Mouse (Mus musculus) naive thymus-derived CD4-positive, alpha-beta T cell, adult 2 months (primary cell): Measurements from ENCODE around the gene Tmem260.
"Not testable (repeated sequence)": the region's sequence is repeated elsewhere in the genome, so short reads cannot be mapped to it uniquely, and the experiment has no call there.

Experiments
- DNase-seq: peaks from one replicate; pipeline ENCODE4 v3.0.0-alpha.2; 2011; ENCODE audit warnings: low read depth

Tmem260 gene

GRCm38 (mm10) chr14:48445984-48446683, at the start of gene Tmem260:
Gene Tmem260, plus strand, starts transcription at chr14:48446124.
- DNase-seq, result peak; percentile 98

DNA sequence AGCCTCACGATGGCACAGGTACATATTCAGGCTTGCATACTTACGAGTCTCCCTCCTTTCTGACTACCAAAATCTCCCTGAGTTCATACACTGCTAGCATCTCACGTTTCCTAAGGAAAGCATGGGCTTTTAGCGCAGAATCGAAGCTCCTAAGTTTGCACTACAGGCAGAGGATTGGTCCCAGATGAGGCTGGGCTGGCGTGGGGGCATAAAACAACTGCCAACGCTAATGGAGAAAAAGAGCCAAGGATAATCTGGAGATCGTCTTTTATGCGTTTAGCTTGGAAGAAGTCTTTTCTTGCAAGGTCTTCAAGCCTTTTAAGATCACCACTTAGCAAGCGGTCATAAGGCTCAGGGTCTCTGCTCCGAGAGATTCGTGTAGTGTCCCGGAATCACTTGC, 39.8 kb upstream of the Tmem260 start:
- DNase-seq, result no peak

- DNase-seq, result no peak
Measured at GRCm38 (mm10) chr14:48417064-48417463, 28.9 kb upstream of the Tmem260 start.

- DNase-seq, result no peak
Measured at GRCm38 (mm10) chr14:48418264-48418663, 27.7 kb upstream of the Tmem260 start.

DNA sequence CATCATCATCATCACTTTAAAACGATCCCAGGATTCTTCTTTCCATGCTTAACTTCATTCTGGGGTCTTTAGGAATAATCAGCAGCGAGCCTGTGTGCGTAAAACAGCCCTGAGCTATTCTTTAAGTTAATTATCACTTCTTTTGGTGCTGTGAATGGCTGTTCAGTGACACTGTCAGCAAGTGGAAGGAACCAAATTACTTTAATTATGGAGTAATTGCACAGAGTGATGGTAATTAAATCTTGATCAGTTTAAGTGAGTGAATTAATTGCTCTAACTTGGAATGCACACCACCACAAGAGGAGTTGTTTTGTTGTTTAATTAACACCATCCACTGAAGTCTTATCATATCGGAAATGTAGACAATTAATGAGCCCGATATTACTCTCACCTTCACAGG, 27.3 kb upstream of the Tmem260 start:
- DNase-seq, result no peak

DNA sequence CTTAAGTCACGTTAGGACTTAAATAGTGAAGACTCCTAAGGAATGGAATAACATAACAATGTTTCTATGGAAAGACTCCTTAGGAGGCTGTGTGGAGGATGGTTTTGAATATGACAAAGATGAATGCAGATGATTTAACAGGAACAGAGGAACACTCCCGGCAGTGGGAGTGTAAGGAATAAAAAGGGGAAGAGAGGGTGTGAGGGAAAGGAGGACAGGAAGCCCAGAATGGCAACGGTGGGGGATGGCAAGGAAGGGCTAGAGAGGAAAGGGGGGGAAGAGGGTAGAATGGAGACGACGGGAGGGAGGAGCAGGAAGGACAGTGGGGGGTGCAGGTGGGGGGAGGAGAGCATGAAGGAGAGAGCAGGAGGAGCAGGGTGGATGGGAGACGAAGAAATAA, 24.4 kb upstream of the Tmem260 start:
- DNase-seq, result no peak

GRCm38 (mm10) chr14:48421996-48422395, 23.9 kb upstream of the Tmem260 start:
- peak; percentile 78 for DNase-seq

DNA sequence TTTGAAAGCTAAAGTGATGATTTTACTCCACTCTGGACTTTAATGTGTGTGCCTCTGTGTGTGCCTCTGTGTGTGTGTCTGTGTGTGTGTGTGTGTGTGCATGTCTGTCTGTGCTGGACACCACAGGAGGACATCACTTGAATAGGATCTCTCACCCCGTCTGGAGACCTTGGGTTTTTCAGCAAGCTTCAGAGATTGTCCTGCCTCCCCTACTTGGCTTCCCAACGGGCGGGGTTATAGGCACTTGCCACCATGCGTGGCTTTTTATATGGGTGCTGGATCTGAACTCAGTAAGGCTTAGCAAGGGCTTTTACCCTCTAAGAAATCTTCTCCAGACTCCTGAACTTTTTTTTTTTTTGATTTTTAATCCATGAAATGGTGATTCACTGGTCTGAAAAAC, 23.5 kb upstream of the Tmem260 start:
- DNase-seq, result no peak

- peak; percentile 30 for DNase-seq
Measured at GRCm38 (mm10) chr14:48422901-48423300, 23.0 kb upstream of the Tmem260 start.

DNA sequence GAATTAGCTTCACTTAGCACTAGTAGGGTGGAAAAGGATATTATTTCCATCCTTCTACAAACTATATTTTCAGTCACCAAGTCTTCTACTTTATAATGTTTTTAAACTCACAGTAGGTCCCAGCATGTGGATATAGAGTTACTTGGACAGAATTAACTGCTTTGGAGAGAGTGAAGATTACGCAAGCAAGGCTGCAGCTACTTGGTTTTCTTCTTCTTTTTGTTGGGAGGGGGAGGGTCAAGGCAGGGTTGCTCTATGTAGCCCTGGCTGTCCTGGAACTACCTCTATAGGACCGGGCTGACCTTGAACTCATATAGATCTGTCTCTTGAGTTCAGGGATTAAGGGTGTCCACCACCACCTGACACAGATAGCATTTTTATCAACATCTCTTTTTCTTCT, 13.9 kb upstream of the Tmem260 start:
- no peak for DNase-seq

GRCm38 (mm10) chr14:48443796-48444195, 2.1 kb upstream of the Tmem260 start:
- DNase-seq, result peak; percentile 57

GRCm38 (mm10) chr14:48451966-48452407, 6.1 kb downstream of the Tmem260 start:
- DNase-seq, result no peak

DNA sequence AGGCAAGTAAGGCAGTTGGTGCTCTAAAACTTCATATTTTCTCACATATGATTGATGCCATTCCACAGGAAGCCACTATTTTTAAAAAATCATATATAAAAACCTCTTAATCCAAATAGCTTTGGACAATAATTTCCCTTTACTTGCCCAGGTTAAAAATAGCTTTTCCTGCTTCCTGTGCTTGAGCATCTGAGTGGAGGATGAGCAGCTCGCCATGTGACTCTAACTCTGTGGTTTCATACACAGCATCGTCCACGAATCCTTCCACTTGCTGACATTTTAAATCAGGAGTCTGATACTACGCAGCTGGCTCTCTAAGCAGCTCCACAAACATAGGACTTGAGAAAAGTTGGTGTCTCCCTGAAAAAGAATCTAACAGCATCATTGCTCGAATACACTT, 7.5 kb downstream of the Tmem260 start:
- no peak for DNase-seq

GRCm38 (mm10) chr14:48456305-48457092, 10.6 kb downstream of the Tmem260 start:
- DNase-seq, result no peak

- DNase-seq, result no peak
Measured at GRCm38 (mm10) chr14:48457288-48457938, 11.5 kb downstream of the Tmem260 start.

DNA sequence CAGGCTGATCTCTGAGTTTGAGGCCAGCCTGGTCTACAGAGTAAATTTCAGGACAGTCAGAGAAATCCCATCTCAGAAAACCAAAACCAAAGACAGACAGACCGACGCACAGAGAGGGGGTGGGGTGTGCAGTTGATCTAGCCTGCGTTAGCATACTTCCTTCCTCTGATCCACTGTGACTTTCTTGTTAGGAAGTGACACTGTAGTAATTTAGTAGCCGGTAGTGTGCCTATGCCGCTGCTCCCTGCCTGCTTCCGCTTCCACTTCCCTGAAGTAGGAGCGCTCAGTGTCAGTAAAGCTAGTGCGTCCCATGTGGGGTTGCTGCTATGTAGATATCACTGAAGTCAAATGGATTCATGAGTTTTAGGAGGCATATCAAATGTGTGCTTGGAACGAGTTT, 13.0 kb downstream of the Tmem260 start:
- DNase-seq, result no peak

DNA sequence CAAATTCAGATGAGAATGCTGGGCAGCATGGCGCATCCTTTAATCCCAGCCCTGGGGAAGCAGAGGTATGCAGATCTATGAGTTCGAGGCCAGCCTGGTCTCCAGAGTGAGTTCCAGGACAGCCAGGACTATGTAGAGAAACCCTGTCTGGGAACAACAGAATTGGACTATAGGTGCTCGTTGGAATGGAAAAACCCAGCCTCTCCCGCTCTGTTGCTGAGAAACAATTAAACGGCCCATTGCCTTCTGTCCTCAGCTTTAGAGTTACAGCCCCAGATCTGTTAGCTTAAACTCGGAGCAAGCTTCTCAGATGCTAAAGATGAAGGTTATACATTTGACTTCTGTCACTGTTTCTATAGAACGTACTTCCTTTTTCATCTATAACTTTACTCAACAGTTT, 22.4 kb downstream of the Tmem260 start:
- no peak for DNase-seq

- DNase-seq, result no peak
Measured at GRCm38 (mm10) chr14:48470742-48471487, 25.0 kb downstream of the Tmem260 start.

DNA sequence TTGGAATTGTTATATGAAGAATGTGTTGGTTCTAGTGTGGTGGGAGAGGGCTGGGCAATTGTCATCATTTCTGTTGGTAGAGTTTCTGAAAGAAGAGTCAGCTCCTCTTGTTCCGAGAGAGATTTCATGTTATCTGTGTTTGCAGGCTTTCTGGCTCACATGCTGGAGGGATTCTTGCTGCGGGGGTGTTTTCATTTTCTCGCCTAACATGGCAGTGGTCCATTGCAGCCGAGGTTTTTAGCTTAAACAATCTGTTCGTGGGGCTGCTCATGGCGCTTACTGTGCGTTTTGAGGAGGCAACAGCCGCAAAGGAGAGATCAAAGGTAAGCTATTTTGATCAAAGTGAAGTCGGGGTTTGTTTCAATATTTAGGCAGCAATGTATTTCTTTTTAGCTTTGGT, 26.3 kb downstream of the Tmem260 start:
- DNase-seq, result no peak

GRCm38 (mm10) chr14:48475370-48475769, 29.4 kb downstream of the Tmem260 start:
- DNase-seq, result no peak

- DNase-seq, result not testable (repeated sequence)
Measured at GRCm38 (mm10) chr14:48475834-48476233, 29.9 kb downstream of the Tmem260 start.

DNA sequence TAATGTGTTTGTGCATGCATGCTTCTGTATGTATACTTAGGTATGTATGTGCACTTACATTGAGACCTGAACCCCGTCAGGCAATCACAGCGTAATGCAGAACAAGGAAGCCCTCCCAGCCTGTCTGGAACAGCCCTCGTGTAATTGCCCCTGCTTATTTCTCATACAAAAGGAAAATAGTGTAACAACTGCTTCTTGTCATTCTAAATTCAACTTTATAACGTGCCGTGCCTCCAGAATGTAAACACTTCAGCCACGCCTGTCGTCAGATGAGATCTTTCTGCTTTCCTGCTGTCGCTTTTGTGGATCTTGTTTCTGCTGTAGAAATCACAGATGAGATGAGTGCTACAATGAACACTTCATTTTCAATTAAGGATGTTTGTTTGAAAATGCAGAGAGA, 30.4 kb downstream of the Tmem260 start:
- no peak for DNase-seq
